Mouse (Mus musculus): ENCODE measurements around the gene Armcx5. TPM values are rescaled to one million over a fixed set of nuclear protein-coding genes. Genes with fewer than 3 reads are reported as not detected.
A peak's percentile ranks its signal among the peaks of the same experiment; 100 is the strongest.
"Not testable (repeated sequence)": the region's sequence is repeated elsewhere in the genome, so short reads cannot be mapped to it uniquely, and the experiment has no call there.

The Armcx5 gene
- polyA plus RNA-seq, 1 experiment from 2014 or later = 7.7 TPM

DNA sequence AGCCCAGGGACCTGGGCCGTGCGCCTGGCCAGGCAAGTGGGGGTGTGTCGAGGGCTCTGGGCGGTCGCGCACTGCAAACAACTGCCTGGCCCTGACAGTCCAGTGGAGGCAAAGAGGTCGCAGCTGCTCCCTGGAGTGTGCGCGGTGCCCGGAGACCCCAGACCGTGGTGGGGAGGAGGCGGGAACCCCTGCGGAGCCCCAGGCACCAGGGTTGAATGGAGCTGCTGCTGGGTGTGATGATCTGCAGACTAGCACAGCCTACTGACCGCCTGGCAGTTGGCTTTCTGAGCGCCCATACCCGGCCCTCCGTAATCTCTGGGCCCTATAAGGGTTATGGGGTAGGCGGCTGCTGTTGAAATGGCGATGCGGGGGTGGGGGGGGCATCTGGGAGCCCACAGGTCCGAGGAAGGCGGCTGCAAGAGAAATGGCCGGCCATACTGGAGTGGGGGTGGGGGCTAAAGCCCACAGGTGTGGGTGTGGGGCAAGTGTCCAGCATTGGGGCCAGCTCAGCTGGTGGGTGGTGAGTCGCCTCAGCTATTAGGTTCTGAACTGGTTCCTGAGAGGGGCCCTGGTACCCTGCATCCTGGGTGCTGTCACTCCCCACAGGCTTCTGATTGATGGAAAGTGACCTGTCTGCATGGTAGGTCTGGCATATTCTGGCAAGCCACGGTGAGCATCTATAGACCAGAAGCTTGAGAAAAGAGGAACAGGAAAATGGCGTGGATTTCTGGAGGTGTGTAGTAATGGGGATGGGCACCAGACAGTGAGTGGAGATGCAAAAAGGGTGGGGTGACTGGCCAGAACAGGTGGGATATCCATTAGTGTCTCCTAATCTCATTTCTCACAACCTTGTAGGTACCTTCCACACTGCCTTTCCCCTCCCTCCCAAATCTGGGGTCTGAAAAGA lies 54.0 kb downstream of the Armcx5 start:
- H3K4me2 ChIP-seq (replicated peaks; ENCODE audit: low read depth, low read length) = peak overlapping the region; percentile 49
- H3K27ac ChIP-seq (ENCODE audit: low read length); H3K4me1 ChIP-seq (ENCODE audit: control insufficient read depth, insufficient read depth, low read length); H3K36me3 ChIP-seq (ENCODE audit: control insufficient read depth, insufficient read depth, low read length); H3K27me3 ChIP-seq (ENCODE audit: control insufficient read depth, insufficient read depth, low read length); H3K9me3 ChIP-seq (ENCODE audit: control insufficient read depth, low read depth, low read length): not testable (repeated sequence)
- H3K9ac ChIP-seq (replicated peaks; ENCODE audit: low read depth, low read length) = peak overlapping the region; percentile 30; the same call in 1 of the 2 replicates
- WGBS = 23% methylated on average over 24 of the region's 26 CpGs
- ATAC-seq (ENCODE audit: insufficient number of reproducible peaks, insufficient read depth, low FRiP score, low read depth) = peak; percentile 72
- peak overlapping the region; percentile 47 for H3K4me3 ChIP-seq (ENCODE audit: low read depth, low read length)

MicroRNA genes within 50 kb of the gene (microRNA counts, 519-probe panel; counts per million panel counts)
- microRNA mmu-miR-1970 = not detected

Small RNA genes lying within 50 kb of the gene (microRNA-seq; reads per million reads assigned to microRNA genes)
- gene Mir1970 = not detected
- gene Mir7646 = not detected

Other genes starting within 250 kb of the Armcx5 start
- not detected in 2 replicates for gene AV320801, start 248.1 kb upstream of the Armcx5 start, polyA plus RNA-seq (2014; fragmentation: Nextera tagmentation; extraction: Ambion mirVana)
- gene Nxf7, start 144.0 kb upstream of the Armcx5 start, polyA plus RNA-seq (2014; fragmentation: Nextera tagmentation; extraction: Ambion mirVana) = not detected in 2 replicates
- not detected in 2 replicates for gene Prame, start 115.0 kb upstream of the Armcx5 start, polyA plus RNA-seq (2014; fragmentation: Nextera tagmentation; extraction: Ambion mirVana)
- not detected in 2 replicates for gene Tcp11x2, start 48.9 kb upstream of the Armcx5 start, polyA plus RNA-seq (2014; fragmentation: Nextera tagmentation; extraction: Ambion mirVana)
- gene Tmsb15a, start 17.5 kb upstream of the Armcx5 start, polyA plus RNA-seq (2014; fragmentation: Nextera tagmentation; extraction: Ambion mirVana) = not detected in 2 replicates
- gene Gprasp1, start within 50 bp of the Armcx5 start, polyA plus RNA-seq (2014; fragmentation: Nextera tagmentation; extraction: Ambion mirVana) = 47.3 and 47.4 TPM in 2 replicates
- 46.6 and 51.1 TPM in 2 replicates for gene Bhlhb9, start 54.9 kb downstream of the Armcx5 start, polyA plus RNA-seq (2014; fragmentation: Nextera tagmentation; extraction: Ambion mirVana)
- 26.6 and 29.1 TPM in 2 replicates for gene Gprasp2, start 96.3 kb downstream of the Armcx5 start, polyA plus RNA-seq (2014; fragmentation: Nextera tagmentation; extraction: Ambion mirVana)

Data from stomach, embryonic 14.5 days (tissue).